Mouse (Mus musculus): ENCODE measurements at regions not wholly inside any gene's neighbourhood (a gene's known extent, or its start where the extent isn't known, plus 50 kb on each side); places are given as distances from the start of the nearest gene placed in this dataset.

- no peak for DNase-seq
- no peaks in the 10 kb centered on the region for H3K36me3 ChIP-seq (ENCODE audit: control insufficient read depth, insufficient read depth, low read length)
- 59% methylated on average over 4 of the region's 4 CpGs for WGBS
Observed at GRCm38 (mm10) chr5:35221451-35222305, 56.4 kb upstream of the Adra2c start.

GRCm38 (mm10) chr5:35216271-35216670 lies 61.8 kb upstream of the Adra2c start:
- Histone ChIP-seq H3K27ac (ENCODE audit: insufficient read depth, low read depth, low read length) (no peak overlapping the region), H3K4me3 (ENCODE audit: insufficient read depth, low read depth, low read length) (no peak overlapping the region), H3K36me3 (ENCODE audit: control insufficient read depth, insufficient read depth, low read length) (no peaks in the 10 kb centered on the region), H3K4me1 (ENCODE audit: control insufficient read depth, insufficient read depth, low read length) (no peaks in the 10 kb centered on the region), H3K27me3 (replicated peaks; ENCODE audit: control insufficient read depth, insufficient read depth, low read length) (no peaks in the 10 kb centered on the region)
- WGBS: 61% methylated on average over 2 of the region's 2 CpGs
- no peak for DNase-seq
- TF ChIP-seq POLR2A (IDR thresholded peaks at IDR 0.05; ENCODE audit: low read depth, low read length): no peak
- TF ChIP-seq CTCF (conservative IDR thresholded peaks at IDR 0.05; ENCODE audit: insufficient read depth, insufficient read length, low read depth, low read length): no peak

More at GRCm38 (mm10) chr5:35221451-35222305, 56.4 kb upstream of the Adra2c start:
- no peak overlapping the region for H3K4me3 ChIP-seq (ENCODE audit: insufficient read depth, low read depth, low read length)
- no peaks in the 10 kb centered on the region for H3K27me3 ChIP-seq (replicated peaks; ENCODE audit: control insufficient read depth, insufficient read depth, low read length)
- TF ChIP-seq POLR2A (IDR thresholded peaks at IDR 0.05; ENCODE audit: low read depth, low read length) (no peak), CTCF (conservative IDR thresholded peaks at IDR 0.05; ENCODE audit: insufficient read depth, insufficient read length, low read depth, low read length) (no peak)
- no peak overlapping the region for H3K27ac ChIP-seq (ENCODE audit: insufficient read depth, low read depth, low read length)
- H3K4me1 ChIP-seq (ENCODE audit: control insufficient read depth, insufficient read depth, low read length): no peaks in the 10 kb centered on the region

- WGBS: 62% methylated on average over 11 of the region's 11 CpGs
- H3K4me3 ChIP-seq (ENCODE audit: insufficient read depth, low read depth, low read length): no peak overlapping the region
- no peaks in the 10 kb centered on the region for H3K4me1 ChIP-seq (ENCODE audit: control insufficient read depth, insufficient read depth, low read length)
- no peak for DNase-seq
- H3K27me3 ChIP-seq (replicated peaks; ENCODE audit: control insufficient read depth, insufficient read depth, low read length): no peaks in the 10 kb centered on the region
- no peak overlapping the region for H3K27ac ChIP-seq (ENCODE audit: insufficient read depth, low read depth, low read length)
- H3K36me3 ChIP-seq (ENCODE audit: control insufficient read depth, insufficient read depth, low read length): no peaks in the 10 kb centered on the region
- TF ChIP-seq CTCF (conservative IDR thresholded peaks at IDR 0.05; ENCODE audit: insufficient read depth, insufficient read length, low read depth, low read length): no peak
- no peak for TF ChIP-seq POLR2A (IDR thresholded peaks at IDR 0.05; ENCODE audit: low read depth, low read length)
Observed at GRCm38 (mm10) chr5:35215480-35216195, 62.5 kb upstream of the Adra2c start.

GRCm38 (mm10) chr5:35215007-35215406 lies 63.1 kb upstream of the Adra2c start:
- TF ChIP-seq CTCF (conservative IDR thresholded peaks at IDR 0.05; ENCODE audit: insufficient read depth, insufficient read length, low read depth, low read length) (no peak), POLR2A (IDR thresholded peaks at IDR 0.05; ENCODE audit: low read depth, low read length) (no peak)
- no peaks in the 10 kb centered on the region for H3K4me1 ChIP-seq (ENCODE audit: control insufficient read depth, insufficient read depth, low read length)
- H3K27ac ChIP-seq (ENCODE audit: insufficient read depth, low read depth, low read length): no peak overlapping the region
- no peak for DNase-seq
- H3K36me3 ChIP-seq (ENCODE audit: control insufficient read depth, insufficient read depth, low read length): no peaks in the 10 kb centered on the region
- H3K4me3 ChIP-seq (ENCODE audit: insufficient read depth, low read depth, low read length): no peak overlapping the region
- no peaks in the 10 kb centered on the region for H3K27me3 ChIP-seq (replicated peaks; ENCODE audit: control insufficient read depth, insufficient read depth, low read length)
- WGBS: 76% methylated on average over 11 of the region's 11 CpGs

- 62% methylated on average over 1 of the region's 1 CpGs for WGBS
- no peaks in the 10 kb centered on the region for H3K4me1 ChIP-seq (ENCODE audit: control insufficient read depth, insufficient read depth, low read length)
- no peaks in the 10 kb centered on the region for H3K36me3 ChIP-seq (ENCODE audit: control insufficient read depth, insufficient read depth, low read length)
- no peaks in the 10 kb centered on the region for H3K27me3 ChIP-seq (replicated peaks; ENCODE audit: control insufficient read depth, insufficient read depth, low read length)
- DNase-seq: no peak
- TF ChIP-seq POLR2A (IDR thresholded peaks at IDR 0.05; ENCODE audit: low read depth, low read length) (no peak), CTCF (conservative IDR thresholded peaks at IDR 0.05; ENCODE audit: insufficient read depth, insufficient read length, low read depth, low read length) (no peak)
- H3K27ac ChIP-seq (ENCODE audit: insufficient read depth, low read depth, low read length): no peak overlapping the region
- H3K4me3 ChIP-seq (ENCODE audit: insufficient read depth, low read depth, low read length): no peak overlapping the region
Observed at GRCm38 (mm10) chr5:35209348-35209747, 68.8 kb upstream of the Adra2c start.

- TF ChIP-seq POLR2A (IDR thresholded peaks at IDR 0.05; ENCODE audit: low read depth, low read length) (no peak), CTCF (conservative IDR thresholded peaks at IDR 0.05; ENCODE audit: insufficient read depth, insufficient read length, low read depth, low read length) (no peak)
- no peaks in the 10 kb centered on the region for H3K27me3 ChIP-seq (replicated peaks; ENCODE audit: control insufficient read depth, insufficient read depth, low read length)
- no peak overlapping the region for H3K27ac ChIP-seq (ENCODE audit: insufficient read depth, low read depth, low read length)
- WGBS: 91% methylated on average over 6 of the region's 6 CpGs
- H3K4me1 ChIP-seq (ENCODE audit: control insufficient read depth, insufficient read depth, low read length): no peaks in the 10 kb centered on the region
- no peak overlapping the region for H3K4me3 ChIP-seq (ENCODE audit: insufficient read depth, low read depth, low read length)
- no peaks in the 10 kb centered on the region for H3K36me3 ChIP-seq (ENCODE audit: control insufficient read depth, insufficient read depth, low read length)
- DNase-seq: no peak
Observed at GRCm38 (mm10) chr5:35204049-35204448, 74.1 kb upstream of the Adra2c start.

GRCm38 (mm10) chr5:35198468-35198867 lies 79.7 kb upstream of the Adra2c start:
- TF ChIP-seq POLR2A (IDR thresholded peaks at IDR 0.05; ENCODE audit: low read depth, low read length) (no peak), CTCF (conservative IDR thresholded peaks at IDR 0.05; ENCODE audit: insufficient read depth, insufficient read length, low read depth, low read length) (no peak)
- Histone ChIP-seq H3K4me1 (ENCODE audit: control insufficient read depth, insufficient read depth, low read length) (no peaks in the 10 kb centered on the region), H3K27ac (ENCODE audit: insufficient read depth, low read depth, low read length) (no peak overlapping the region), H3K4me3 (ENCODE audit: insufficient read depth, low read depth, low read length) (no peak overlapping the region), H3K27me3 (replicated peaks; ENCODE audit: control insufficient read depth, insufficient read depth, low read length) (no peaks in the 10 kb centered on the region), H3K36me3 (ENCODE audit: control insufficient read depth, insufficient read depth, low read length) (no peaks in the 10 kb centered on the region)
- peak; percentile 17 for DNase-seq
- 45% methylated on average over 5 of the region's 5 CpGs for WGBS

Data from kidney, adult 2 months (tissue).